Comparison of ENCODE assay signal across 24 mouse cellular contexts in the genomic region with DNA sequence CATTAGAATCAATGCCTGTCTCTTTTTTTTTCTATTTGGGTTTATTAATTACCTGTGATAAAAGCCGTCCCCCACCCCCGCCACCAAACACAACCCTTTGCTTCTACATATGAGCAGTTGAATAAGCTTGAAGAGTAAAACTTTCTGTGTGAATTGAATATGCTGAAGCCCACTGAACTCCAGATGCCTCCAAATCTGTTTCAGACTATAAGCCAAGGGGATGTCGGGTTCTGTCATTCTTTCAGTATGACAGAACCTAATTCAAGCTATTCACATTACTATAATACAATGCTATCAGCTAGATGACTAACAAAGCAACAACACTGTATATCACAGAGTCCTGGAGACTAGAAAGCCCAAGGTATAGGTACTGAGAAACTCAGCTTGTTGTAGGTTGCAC.
DNase-seq lines count a peak whose midpoint lies in the region; ATAC-seq and TF ChIP-seq lines count a peak whose summit lies in the region.
"Had no signal": no experiment of that assay in that cellular context is flagged by ENCODE, and none has a peak within 500 bp of the region (broad histone marks: within the 10 kb centered on the region; RNA-seq: fewer than 3 reads in every experiment).

No protein-coding gene starts in this region.

- no peak for DNase-seq in forebrain, postnatal 0 days
- peak; percentile 7 to 57 for DNase-seq in layer of hippocampus, adult 18-20 months (ENCODE audit: low spot score in 2 of 2)
- no peak for DNase-seq in layer of hippocampus, postnatal 10 days (ENCODE audit: low spot score in 2 of 2)
- peak; percentile 12 for DNase-seq in layer of hippocampus, adult 9-11 months
- DNase-seq in layer of hippocampus, postnatal 25 days (ENCODE audit: extremely low spot score in 1 of 2, low spot score in 1 of 2) = no peak
- DNase-seq: adrenal gland, adult 8-10 months; adrenal gland, postnatal 14 days; adrenal gland, postnatal 36 days; B cell, adult 2 months; cerebellum, adult 11-12 months; cerebellum, adult 2 months; cerebellum, adult 9-10 months; cerebellum, postnatal 10 days; cerebellum, postnatal 25 days had no signal

- no peak overlapping the region for H3K9ac ChIP-seq in forebrain, postnatal 0 days
- H3K9ac ChIP-seq in forebrain, embryonic 13.5 days = no peak overlapping the region
- H3K9ac ChIP-seq: embryonic facial prominence, embryonic 12.5 days had no signal

- H3K4me2 ChIP-seq in forebrain, postnatal 0 days (ENCODE audit: low read depth) = no peak overlapping the region
- H3K4me2 ChIP-seq in forebrain, embryonic 13.5 days = no peak overlapping the region
- H3K4me2 ChIP-seq: embryonic facial prominence, embryonic 12.5 days had no signal

- no peaks in the 10 kb centered on the region for H3K4me1 ChIP-seq in forebrain, postnatal 0 days (ENCODE audit: insufficient read depth)
- no peaks in the 10 kb centered on the region for H3K4me1 ChIP-seq in forebrain, embryonic 13.5 days
- H3K4me1 ChIP-seq: embryonic facial prominence, embryonic 10.5 days; embryonic facial prominence, embryonic 12.5 days had no signal

- no peaks in the 10 kb centered on the region for H3K9me3 ChIP-seq in forebrain, postnatal 0 days (ENCODE audit: low read length)
- no peaks in the 10 kb centered on the region for H3K9me3 ChIP-seq in forebrain, embryonic 13.5 days (replicated peaks)
- H3K9me3 ChIP-seq: embryonic facial prominence, embryonic 10.5 days; embryonic facial prominence, embryonic 12.5 days had no signal

- peak; percentile 40; the same call in 1 of the 2 replicates for ATAC-seq in forebrain, postnatal 0 days
- no peak for ATAC-seq in forebrain, embryonic 13.5 days
- ATAC-seq: activated CD4-positive, CD25-positive, alpha-beta regulatory T cell, adult 4 months; CD4-positive, CD25-positive, alpha-beta regulatory T cell, adult 4 months; forebrain, embryonic 14.5 days; forebrain, embryonic 16.5 days; Patski had no signal

- no peak overlapping the region for H3K27ac ChIP-seq in forebrain, postnatal 0 days (ENCODE audit: low read depth, low read length)
- no peak overlapping the region for H3K27ac ChIP-seq in forebrain, embryonic 13.5 days
- H3K27ac ChIP-seq: embryonic facial prominence, embryonic 10.5 days; embryonic facial prominence, embryonic 12.5 days had no signal

- WGBS in forebrain, postnatal 0 days = 76% methylated on average over 3 of the region's 3 CpGs
- 91% methylated on average over 3 of the region's 3 CpGs for WGBS in forebrain, embryonic 13.5 days

- H3K4me3 ChIP-seq in forebrain, postnatal 0 days (ENCODE audit: low read depth, low read length) = no peak overlapping the region
- H3K4me3 ChIP-seq in forebrain, embryonic 13.5 days = no peak overlapping the region
- H3K4me3 ChIP-seq: embryonic facial prominence, embryonic 10.5 days; embryonic facial prominence, embryonic 12.5 days had no signal

- no peaks in the 10 kb centered on the region for H3K27me3 ChIP-seq in forebrain, postnatal 0 days (ENCODE audit: insufficient read depth, low read length)
- H3K27me3 ChIP-seq in forebrain, embryonic 13.5 days = no peaks in the 10 kb centered on the region
- H3K27me3 ChIP-seq: CH12.LX; embryonic facial prominence, embryonic 12.5 days; Patski had no signal

- H3K36me3 ChIP-seq in forebrain, postnatal 0 days (ENCODE audit: insufficient read depth) = no peaks in the 10 kb centered on the region
- no peaks in the 10 kb centered on the region for H3K36me3 ChIP-seq in forebrain, embryonic 13.5 days (ENCODE audit: poor library complexity, severe bottlenecking)
- H3K36me3 ChIP-seq: embryonic facial prominence, embryonic 10.5 days; embryonic facial prominence, embryonic 12.5 days; G1E had no signal

- no peak for TF ChIP-seq CTCF in forebrain, postnatal 0 days (IDR thresholded peaks at IDR 0.05; ENCODE audit: low read depth)

Comparison
In these comparisons a context has a peak if more than half of its experiments do, and no peak if none do; other contexts are left out.
1. DNase-seq: peak in layer of hippocampus, adult 18-20 months (2 of 2) and layer of hippocampus, adult 9-11 months (single experiment); none in forebrain, postnatal 0 days (single experiment), layer of hippocampus, postnatal 10 days (0 of 2) and layer of hippocampus, postnatal 25 days (0 of 2).